Mouse (Mus musculus) liver, postnatal 0 days (tissue): ENCODE results near the gene Il11ra1.

Source experiments
- CTCF ChIP-seq: sonication (generic); IDR thresholded peaks from 2 replicates; pipeline ENCODE4 v1.5.1; 2016; ENCODE audit warnings: antibody characterized with exemption, low read depth
- EP300 ChIP-seq: IDR thresholded peaks from 2 replicates; pipeline ENCODE4 v1.6.1; 2016; ENCODE audit warnings: antibody characterized with exemption, low read depth, mild to moderate bottlenecking

GRCm38 (mm10) chr4:41705922-41706754 lies 6.3 kb downstream of the Il11ra1 start:
- TF ChIP-seq CTCF (no peak), EP300 (no peak)
